Mouse (Mus musculus): Measurements from ENCODE around the gene Ppp1ca.

- TF ChIP-seq CTCF (IDR thresholded peaks at IDR 0.05; ENCODE audit: low read depth, low read length) = no peak
- TF ChIP-seq POLR2A (IDR thresholded peaks at IDR 0.05; ENCODE audit: insufficient read depth, low read length) = no peak
- TF ChIP-seq EP300 (IDR thresholded peaks at IDR 0.05; ENCODE audit: insufficient read depth, low read depth, low read length) = no peak
Observed at GRCm38 (mm10) chr19:4162646-4163542, 29.0 kb upstream of the Ppp1ca start, which contains the start of gene Rps6kb2.
